Mouse (Mus musculus): Measurements from ENCODE around the gene Gm4981. TPM values are rescaled to one million over a fixed set of nuclear protein-coding genes. Genes with fewer than 3 reads are reported as not detected.
"Not testable (repeated sequence)": the region's sequence is repeated elsewhere in the genome, so short reads cannot be mapped to it uniquely, and the experiment has no call there.

The Gm4981 gene
- polyA plus RNA-seq, 1 experiment = not detected

DNA sequence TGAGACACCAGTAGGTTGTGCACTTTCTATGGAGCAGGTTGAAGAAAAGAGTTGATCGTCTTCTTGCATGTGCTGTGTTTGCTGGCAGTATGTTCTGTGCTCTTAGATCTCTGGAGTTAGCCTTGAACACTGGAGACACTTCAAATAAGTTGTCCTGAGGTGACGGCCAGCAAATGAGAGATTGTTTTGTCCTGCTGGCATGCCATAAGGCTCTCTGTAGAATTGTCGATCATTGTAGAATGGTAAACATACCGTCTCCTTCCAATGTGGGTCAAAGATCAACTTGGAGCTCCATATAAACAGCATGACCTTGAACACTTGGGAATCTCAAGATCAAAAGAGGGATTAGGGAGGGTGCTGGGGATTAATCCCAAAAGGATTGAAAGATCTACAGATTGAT lies 10.1 kb downstream of the Gm4981 start:
- H3K27me3 ChIP-seq (ENCODE audit: control insufficient read depth, insufficient read depth, low read length); H3K4me1 ChIP-seq (replicated peaks; ENCODE audit: control insufficient read depth, insufficient read depth, low read length); H3K36me3 ChIP-seq (ENCODE audit: control insufficient read depth, insufficient read depth, low read length); H3K4me3 ChIP-seq (ENCODE audit: control insufficient read depth, insufficient read depth, low read length); DNase-seq; H3K27ac ChIP-seq (ENCODE audit: control insufficient read depth, insufficient read depth, low read length): not testable (repeated sequence)
- 79% methylated on average over 4 of the region's 4 CpGs for WGBS

DNA sequence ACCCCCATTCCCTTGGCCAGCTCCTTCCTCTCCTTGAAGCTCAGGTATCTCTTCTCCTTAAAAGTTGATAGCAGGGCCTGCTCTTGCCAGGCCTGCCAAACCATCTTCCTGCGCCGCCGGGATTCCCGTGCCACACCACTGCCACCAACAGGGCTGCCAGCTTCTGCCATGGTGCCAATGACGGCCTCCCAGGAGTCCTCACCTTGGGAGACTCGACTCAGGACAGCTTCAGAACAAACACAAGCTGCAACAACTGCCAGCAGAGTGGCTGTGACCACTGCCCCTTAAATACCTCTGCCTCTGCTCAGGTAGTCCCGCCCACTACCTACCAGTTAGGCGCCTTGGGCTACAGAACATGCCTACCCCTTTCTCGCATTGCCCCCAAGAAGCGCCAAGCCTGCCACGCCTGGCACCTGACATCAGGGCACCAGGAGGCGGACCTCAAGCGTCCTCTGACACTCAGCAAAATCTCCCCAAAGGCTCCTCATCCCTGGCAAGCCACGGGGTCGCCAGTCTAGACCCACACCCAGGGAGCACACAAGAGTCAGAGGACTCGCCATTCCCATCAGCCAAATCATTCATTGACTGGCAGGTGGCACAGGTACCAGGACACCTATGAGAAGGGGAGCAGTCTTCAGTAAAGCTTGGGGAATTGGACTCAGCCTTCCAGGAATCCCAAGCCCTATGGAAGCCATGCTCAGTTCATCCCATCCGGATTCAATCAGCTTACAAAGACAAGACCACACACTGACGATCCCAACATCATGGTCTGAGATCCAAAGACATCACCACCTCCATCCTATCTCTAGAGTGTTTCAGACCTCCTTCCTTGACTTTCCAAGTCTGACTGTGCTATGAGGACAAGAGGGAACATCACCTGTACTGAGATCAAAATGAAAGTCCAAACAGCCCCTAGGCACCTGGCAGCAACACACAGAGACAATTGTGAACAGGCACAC lies 11.4 kb downstream of the Gm4981 start, which contains the start of gene AW822073:
TSS of gene AW822073 (minus strand) at position 104 of the 959 bp plus-strand sequence.
- peak; percentile 49 for DNase-seq
- WGBS = 87% methylated on average over 18 of the region's 18 CpGs
- not testable (repeated sequence) for H3K27ac ChIP-seq (ENCODE audit: control insufficient read depth, insufficient read depth, low read length); H3K36me3 ChIP-seq (ENCODE audit: control insufficient read depth, insufficient read depth, low read length); H3K27me3 ChIP-seq (ENCODE audit: control insufficient read depth, insufficient read depth, low read length); H3K4me3 ChIP-seq (ENCODE audit: control insufficient read depth, insufficient read depth, low read length); H3K4me1 ChIP-seq (replicated peaks; ENCODE audit: control insufficient read depth, insufficient read depth, low read length)

DNA sequence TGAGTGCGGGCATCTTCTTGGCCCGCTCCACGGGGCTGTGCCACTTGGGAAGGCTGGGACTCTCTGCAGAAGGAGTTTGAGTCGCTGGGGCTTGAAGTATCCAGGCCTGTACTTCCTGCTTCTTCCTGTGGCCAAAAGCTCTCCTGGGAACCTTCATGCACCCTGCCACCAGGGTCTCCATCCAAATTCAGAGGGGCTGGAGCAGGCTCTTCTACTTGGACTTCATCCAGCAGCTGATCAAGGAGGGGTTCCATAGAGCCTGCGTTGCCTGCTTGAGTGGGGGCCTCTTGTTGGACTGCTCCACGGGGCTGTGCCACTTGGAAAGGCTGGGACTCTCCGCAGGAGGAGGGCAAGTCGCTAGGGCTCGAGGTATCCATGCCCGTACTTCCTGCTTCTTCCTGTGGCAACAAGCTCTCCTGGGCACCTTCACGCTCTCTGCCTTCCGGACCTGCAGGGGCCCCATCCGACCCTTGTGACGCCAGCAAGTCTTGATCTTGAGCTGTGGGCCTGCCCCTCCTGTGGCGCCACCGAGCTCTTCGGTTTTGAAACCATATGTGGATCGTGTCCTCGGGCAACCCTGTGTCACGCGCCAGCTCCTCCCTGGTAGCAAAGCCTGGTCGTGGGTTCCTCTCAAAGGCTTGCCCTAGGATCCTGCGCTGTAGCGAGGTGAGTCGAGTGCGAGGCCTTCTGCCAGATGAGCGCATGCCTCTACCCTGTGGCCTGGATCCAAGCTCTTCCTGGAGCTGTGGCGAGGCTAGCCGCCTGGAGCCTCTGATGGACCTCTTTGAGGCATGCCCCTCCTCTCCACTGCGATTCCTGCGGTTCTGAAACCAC lies 12.3 kb downstream of the Gm4981 start:
- TF ChIP-seq POLR2A (IDR thresholded peaks at IDR 0.05; ENCODE audit: control insufficient read depth, extremely low read depth, insufficient read depth, low read length, poor library complexity) = 0 out of 2 replicates have a peak, but pooled peaks have one; percentile 9
- H3K27ac ChIP-seq (ENCODE audit: control insufficient read depth, insufficient read depth, low read length); H3K27me3 ChIP-seq (ENCODE audit: control insufficient read depth, insufficient read depth, low read length); H3K4me1 ChIP-seq (replicated peaks; ENCODE audit: control insufficient read depth, insufficient read depth, low read length); H3K4me3 ChIP-seq (ENCODE audit: control insufficient read depth, insufficient read depth, low read length); H3K36me3 ChIP-seq (ENCODE audit: control insufficient read depth, insufficient read depth, low read length): not testable (repeated sequence)
- WGBS = 85% methylated on average over 31 of the region's 31 CpGs
- DNase-seq = peak; percentile 71

DNA sequence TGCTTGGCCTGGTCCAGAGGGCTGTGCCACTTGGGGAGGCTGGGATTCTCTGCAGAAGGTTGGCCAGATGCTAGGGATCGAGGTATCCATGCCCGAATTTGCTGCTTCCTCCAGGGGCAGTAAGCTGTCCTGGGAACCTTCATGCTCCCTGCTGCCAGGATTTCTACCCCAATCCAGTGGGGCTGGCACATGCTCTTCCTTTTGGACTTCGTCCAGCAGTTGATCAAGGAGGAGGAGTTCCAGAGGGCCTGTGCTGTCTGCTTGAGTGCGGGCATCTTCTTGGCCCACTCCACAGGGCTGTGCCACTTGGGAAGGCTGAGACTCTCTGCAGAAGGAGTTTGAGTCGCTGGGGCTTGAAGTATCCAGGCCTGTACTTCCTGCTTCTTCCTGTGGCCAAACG lies 13.3 kb downstream of the Gm4981 start:
- H3K27me3 ChIP-seq (ENCODE audit: control insufficient read depth, insufficient read depth, low read length); H3K4me1 ChIP-seq (replicated peaks; ENCODE audit: control insufficient read depth, insufficient read depth, low read length); H3K27ac ChIP-seq (ENCODE audit: control insufficient read depth, insufficient read depth, low read length); H3K36me3 ChIP-seq (ENCODE audit: control insufficient read depth, insufficient read depth, low read length); DNase-seq; H3K4me3 ChIP-seq (ENCODE audit: control insufficient read depth, insufficient read depth, low read length): not testable (repeated sequence)
- WGBS = 83% methylated on average over 4 of the region's 6 CpGs

DNA sequence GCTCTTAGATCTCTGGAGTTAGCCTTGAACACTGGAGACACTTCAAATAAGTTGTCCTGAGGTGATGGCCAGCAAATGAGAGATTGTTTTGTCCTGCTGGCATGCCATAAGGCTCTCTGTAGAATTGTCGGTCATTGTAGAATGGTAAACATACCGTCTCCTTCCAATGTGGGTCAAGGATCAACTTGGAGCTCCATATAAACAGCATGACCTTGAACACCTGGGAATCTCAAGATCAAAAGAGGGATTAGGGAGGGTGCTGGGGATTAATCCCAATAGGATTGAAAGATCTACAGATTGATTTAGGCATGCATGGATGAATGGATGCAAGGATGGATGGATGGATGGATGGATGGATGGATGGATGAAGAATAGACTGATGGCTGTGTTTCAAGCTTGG lies 14.9 kb downstream of the Gm4981 start:
- H3K4me1 ChIP-seq (replicated peaks; ENCODE audit: control insufficient read depth, insufficient read depth, low read length); H3K36me3 ChIP-seq (ENCODE audit: control insufficient read depth, insufficient read depth, low read length); H3K4me3 ChIP-seq (ENCODE audit: control insufficient read depth, insufficient read depth, low read length); H3K27ac ChIP-seq (ENCODE audit: control insufficient read depth, insufficient read depth, low read length); H3K27me3 ChIP-seq (ENCODE audit: control insufficient read depth, insufficient read depth, low read length): not testable (repeated sequence)
- 96% methylated on average over 2 of the region's 2 CpGs for WGBS
- peak; percentile 32 for DNase-seq

DNA sequence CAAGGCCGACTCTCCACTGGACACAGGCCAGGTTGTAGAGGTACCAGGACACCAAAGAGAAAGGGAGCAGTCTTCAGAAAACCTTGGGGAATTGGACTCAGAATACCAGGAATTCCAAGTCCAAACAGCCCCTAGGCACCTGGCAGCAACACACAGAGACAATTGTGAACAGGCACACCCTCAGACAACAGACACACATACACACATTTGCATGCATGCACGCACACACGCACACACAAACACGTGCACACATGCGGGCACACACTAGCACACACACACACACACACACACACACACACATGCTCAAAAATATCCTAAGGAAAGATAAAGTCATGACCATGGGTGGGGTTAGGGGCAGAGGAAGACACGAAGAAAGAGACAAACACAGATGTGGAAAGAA lies 15.8 kb downstream of the Gm4981 start:
- no peak overlapping the region for H3K4me3 ChIP-seq (ENCODE audit: control insufficient read depth, insufficient read depth, low read length)
- no peaks in the 10 kb centered on the region for H3K36me3 ChIP-seq (ENCODE audit: control insufficient read depth, insufficient read depth, low read length)
- no peak for DNase-seq
- TF ChIP-seq POLR2A (IDR thresholded peaks at IDR 0.05; ENCODE audit: control insufficient read depth, extremely low read depth, insufficient read depth, low read length, poor library complexity) = no peak
- TF ChIP-seq CTCF (IDR thresholded peaks at IDR 0.05; ENCODE audit: borderline replicate concordance, control insufficient read depth, extremely low read depth, insufficient read depth, low read length, poor library complexity) = no peak
- no peak overlapping the region for H3K27ac ChIP-seq (ENCODE audit: control insufficient read depth, insufficient read depth, low read length)
- no peaks in the 10 kb centered on the region for H3K27me3 ChIP-seq (ENCODE audit: control insufficient read depth, insufficient read depth, low read length)
- WGBS = 86% methylated on average over 6 of the region's 6 CpGs
- no peaks in the 10 kb centered on the region for H3K4me1 ChIP-seq (replicated peaks; ENCODE audit: control insufficient read depth, insufficient read depth, low read length)

DNA sequence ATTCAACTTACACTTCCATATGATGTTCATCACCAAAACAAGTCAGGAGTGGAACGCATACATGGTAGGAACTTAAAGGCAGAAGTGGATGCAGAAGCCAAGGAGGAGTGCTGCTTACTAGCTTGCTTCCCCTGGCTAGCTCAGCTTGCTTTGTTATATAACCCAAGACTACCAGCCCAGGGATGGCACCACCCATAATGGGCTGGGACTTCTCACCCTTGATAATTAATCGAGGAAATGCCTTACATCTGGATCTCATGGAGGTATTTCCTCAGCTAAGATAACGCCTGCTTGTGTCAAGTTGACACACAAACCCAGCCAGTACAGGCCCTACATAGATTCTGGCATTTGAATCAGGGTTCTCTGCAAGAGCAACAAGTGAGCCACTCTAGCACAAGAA lies 19.1 kb downstream of the Gm4981 start:
- H3K27me3 ChIP-seq (ENCODE audit: control insufficient read depth, insufficient read depth, low read length) = no peaks in the 10 kb centered on the region
- H3K4me3 ChIP-seq (ENCODE audit: control insufficient read depth, insufficient read depth, low read length) = no peak overlapping the region
- H3K4me1 ChIP-seq (replicated peaks; ENCODE audit: control insufficient read depth, insufficient read depth, low read length) = no peaks in the 10 kb centered on the region
- DNase-seq = no peak
- no peaks in the 10 kb centered on the region for H3K36me3 ChIP-seq (ENCODE audit: control insufficient read depth, insufficient read depth, low read length)
- 89% methylated on average over 3 of the region's 3 CpGs for WGBS
- TF ChIP-seq POLR2A (IDR thresholded peaks at IDR 0.05; ENCODE audit: control insufficient read depth, extremely low read depth, insufficient read depth, low read length, poor library complexity) = no peak
- TF ChIP-seq CTCF (IDR thresholded peaks at IDR 0.05; ENCODE audit: borderline replicate concordance, control insufficient read depth, extremely low read depth, insufficient read depth, low read length, poor library complexity) = no peak
- no peak overlapping the region for H3K27ac ChIP-seq (ENCODE audit: control insufficient read depth, insufficient read depth, low read length)
